Mouse (Mus musculus) liver, embryonic 11.5 days (tissue): Measurements from ENCODE around the gene Asic2. TPM values are rescaled to one million over a fixed set of nuclear protein-coding genes. Genes with fewer than 3 reads are reported as not detected.

Source experiments
- ATAC-seq: fragments of 200-750 bp; cut with Nextera tagmentation; replicated peaks from 2 replicates; pipeline ENCODE4 v1.8.0; 2017; ENCODE audit warnings: moderate number of reproducible peaks, mild to moderate bottlenecking, moderate TSS enrichment, moderate library complexity; ENCODE audit not compliant: low FRiP score
- DNase-seq: peaks from one replicate; pipeline ENCODE4 v3.0.0-alpha.2; 2017; ENCODE audit warnings: low spot score
- H3K27ac ChIP-seq: fragments of 300-500 bp; sonication (generic); 2 replicates; pipeline ENCODE4 v1.5.1; 2014; ENCODE audit warnings: mild to moderate bottlenecking, low read depth, low read length, control low read depth
- H3K27me3 ChIP-seq: fragments of 300-500 bp; sonication (generic); replicated peaks from 2 replicates; pipeline ENCODE4 v1.6.1; 2014; ENCODE audit warnings: low read length, mixed read lengths; ENCODE audit not compliant: control insufficient read depth, insufficient read depth
- H3K36me3 ChIP-seq: fragments of 300-500 bp; sonication (generic); 2 replicates; pipeline ENCODE4 v1.6.1; 2014; ENCODE audit warnings: mild to moderate bottlenecking, low read length, moderate library complexity, mixed read lengths; ENCODE audit not compliant: control insufficient read depth, insufficient read depth
- H3K4me1 ChIP-seq: fragments of 300-500 bp; sonication (generic); replicated peaks from 2 replicates; pipeline ENCODE4 v1.6.1; 2014; ENCODE audit warnings: low read length, mixed read lengths; ENCODE audit not compliant: control insufficient read depth, insufficient read depth
- H3K4me2 ChIP-seq: fragments of 300-500 bp; sonication (generic); 2 replicates; pipeline ENCODE4 v1.6.1; 2014; ENCODE audit warnings: mild to moderate bottlenecking, control low read depth, moderate library complexity
- H3K4me3 ChIP-seq: fragments of 300-500 bp; sonication (generic); 2 replicates; pipeline ENCODE4 v1.5.1; 2014; ENCODE audit warnings: low read depth, low read length, control low read depth
- H3K9ac ChIP-seq: fragments of 300-500 bp; sonication (generic); 2 replicates; pipeline ENCODE4 v1.6.1; 2014; ENCODE audit warnings: low read depth, low read length, control low read depth
- H3K9me3 ChIP-seq: fragments of 300-500 bp; sonication (generic); 2 replicates; pipeline ENCODE4 v1.6.1; 2016; ENCODE audit warnings: low read length, inconsistent platforms, mixed read lengths; ENCODE audit not compliant: control insufficient read depth
- WGBS: fragments of 180-500 bp; shearing (Covaris S2); extraction: QIAGEN DNeasy Blood & Tissue Kit; methylation state at CpG from one replicate; pipeline ENCODE4 v1.1.7; 2014; 5-methylcytosine and 5-hydroxymethylcytosine counted together
- polyA plus RNA-seq: library from polyadenylated mRNA; unstranded; fragments of >200 nt; fragmentation: Nextera tagmentation; extraction: Ambion mirVana; gene quantifications from 2 replicates; pipeline ENCODE4 v1.2.1, GENCODE M21; 2014

Gene Asic2
- polyA plus RNA-seq, 1 experiment from 2014 or later: 0.27 TPM

GRCm38 (mm10) chr11:81135141-81135540 lies 833.1 kb downstream of the Asic2 start:
- no peaks in the 10 kb centered on the region for H3K27me3 ChIP-seq
- H3K36me3 ChIP-seq: no peaks in the 10 kb centered on the region
- H3K4me3 ChIP-seq: no peak overlapping the region
- H3K4me2 ChIP-seq: no peak overlapping the region
- no peaks in the 10 kb centered on the region for H3K4me1 ChIP-seq
- no peaks in the 10 kb centered on the region for H3K9me3 ChIP-seq
- ATAC-seq (no peak), DNase-seq (no peak)
- H3K27ac ChIP-seq: no peak overlapping the region
- H3K9ac ChIP-seq: no peak overlapping the region
- 66% methylated on average over 4 of the region's 4 CpGs for WGBS

GRCm38 (mm10) chr11:81133950-81134349 lies 834.3 kb downstream of the Asic2 start:
- H3K27ac ChIP-seq: no peak overlapping the region
- no peak overlapping the region for H3K4me3 ChIP-seq
- ATAC-seq: no peak
- H3K4me1 ChIP-seq: no peaks in the 10 kb centered on the region
- WGBS: 17% methylated on average over 5 of the region's 5 CpGs
- no peaks in the 10 kb centered on the region for H3K27me3 ChIP-seq
- no peak for DNase-seq
- no peaks in the 10 kb centered on the region for H3K9me3 ChIP-seq
- H3K36me3 ChIP-seq: no peaks in the 10 kb centered on the region
- no peak overlapping the region for H3K9ac ChIP-seq
- H3K4me2 ChIP-seq: no peak overlapping the region

- 76% methylated on average over 7 of the region's 7 CpGs for WGBS
- ATAC-seq (no peak), DNase-seq (no peak)
- Histone ChIP-seq H3K4me3 (no peak overlapping the region), H3K4me2 (no peak overlapping the region), H3K36me3 (no peaks in the 10 kb centered on the region), H3K27ac (no peak overlapping the region), H3K27me3 (no peaks in the 10 kb centered on the region), H3K9me3 (no peaks in the 10 kb centered on the region), H3K4me1 (no peaks in the 10 kb centered on the region), H3K9ac (no peak overlapping the region)
Observed at GRCm38 (mm10) chr11:81132669-81133068, 835.6 kb downstream of the Asic2 start.

- H3K36me3 ChIP-seq: no peaks in the 10 kb centered on the region
- 86% methylated on average over 6 of the region's 6 CpGs for WGBS
- H3K9me3 ChIP-seq: no peaks in the 10 kb centered on the region
- ATAC-seq (no peak), DNase-seq (no peak)
- no peaks in the 10 kb centered on the region for H3K27me3 ChIP-seq
- H3K9ac ChIP-seq: no peak overlapping the region
- H3K4me2 ChIP-seq: no peak overlapping the region
- no peak overlapping the region for H3K4me3 ChIP-seq
- no peaks in the 10 kb centered on the region for H3K4me1 ChIP-seq
- no peak overlapping the region for H3K27ac ChIP-seq
Observed at GRCm38 (mm10) chr11:81124363-81124762, 843.9 kb downstream of the Asic2 start.

- Histone ChIP-seq H3K27me3 (no peaks in the 10 kb centered on the region), H3K36me3 (no peaks in the 10 kb centered on the region), H3K4me3 (no peak overlapping the region), H3K9me3 (no peaks in the 10 kb centered on the region), H3K9ac (no peak overlapping the region), H3K4me2 (no peak overlapping the region), H3K27ac (no peak overlapping the region), H3K4me1 (no peaks in the 10 kb centered on the region)
- no peak for DNase-seq
- ATAC-seq: no peak
- 63% methylated on average over 8 of the region's 8 CpGs for WGBS
Observed at GRCm38 (mm10) chr11:81120024-81120576, 848.2 kb downstream of the Asic2 start.

GRCm38 (mm10) chr11:81118055-81118454 lies 850.2 kb downstream of the Asic2 start:
- Histone ChIP-seq H3K36me3 (no peaks in the 10 kb centered on the region), H3K9ac (no peak overlapping the region), H3K4me2 (no peak overlapping the region), H3K27me3 (no peaks in the 10 kb centered on the region), H3K4me1 (no peaks in the 10 kb centered on the region), H3K4me3 (no peak overlapping the region), H3K9me3 (no peaks in the 10 kb centered on the region), H3K27ac (no peak overlapping the region)
- WGBS: 64% methylated on average over 7 of the region's 7 CpGs
- ATAC-seq (no peak), DNase-seq (no peak)

GRCm38 (mm10) chr11:81115666-81116065 lies 852.6 kb downstream of the Asic2 start:
- no peak overlapping the region for H3K9ac ChIP-seq
- H3K4me2 ChIP-seq: no peak overlapping the region
- H3K4me1 ChIP-seq: no peaks in the 10 kb centered on the region
- no peaks in the 10 kb centered on the region for H3K36me3 ChIP-seq
- no peak overlapping the region for H3K4me3 ChIP-seq
- DNase-seq: peak; percentile 52
- WGBS: 35% methylated on average over 9 of the region's 9 CpGs
- H3K9me3 ChIP-seq: no peaks in the 10 kb centered on the region
- no peaks in the 10 kb centered on the region for H3K27me3 ChIP-seq
- no peak for ATAC-seq
- H3K27ac ChIP-seq: no peak overlapping the region

DNA sequence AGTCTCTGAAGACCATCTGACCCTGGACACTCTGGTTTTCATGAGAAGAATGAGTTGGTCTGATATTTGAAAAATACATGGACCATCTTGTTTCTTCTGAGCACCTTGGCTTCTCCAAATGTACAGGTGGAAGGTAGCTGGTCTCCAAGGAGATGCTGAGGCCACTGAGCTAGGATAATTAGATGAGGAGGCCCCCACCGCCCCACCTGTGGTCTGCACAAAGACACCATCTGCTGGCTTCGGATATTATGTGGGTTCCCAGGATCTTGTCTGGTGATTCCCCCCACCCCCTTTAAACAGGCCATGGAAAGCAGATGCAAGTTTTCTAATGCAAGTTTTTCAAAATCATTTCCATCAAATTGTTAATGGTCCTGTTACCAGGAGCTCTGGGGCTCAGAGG lies 856.6 kb downstream of the Asic2 start:
- H3K4me1 ChIP-seq: no peaks in the 10 kb centered on the region
- no peak for ATAC-seq
- no peaks in the 10 kb centered on the region for H3K27me3 ChIP-seq
- no peak overlapping the region for H3K27ac ChIP-seq
- 77% methylated on average over 2 of the region's 2 CpGs for WGBS
- no peak overlapping the region for H3K4me3 ChIP-seq
- no peak overlapping the region for H3K4me2 ChIP-seq
- no peaks in the 10 kb centered on the region for H3K36me3 ChIP-seq
- no peak overlapping the region for H3K9ac ChIP-seq
- H3K9me3 ChIP-seq: no peaks in the 10 kb centered on the region
- no peak for DNase-seq

DNA sequence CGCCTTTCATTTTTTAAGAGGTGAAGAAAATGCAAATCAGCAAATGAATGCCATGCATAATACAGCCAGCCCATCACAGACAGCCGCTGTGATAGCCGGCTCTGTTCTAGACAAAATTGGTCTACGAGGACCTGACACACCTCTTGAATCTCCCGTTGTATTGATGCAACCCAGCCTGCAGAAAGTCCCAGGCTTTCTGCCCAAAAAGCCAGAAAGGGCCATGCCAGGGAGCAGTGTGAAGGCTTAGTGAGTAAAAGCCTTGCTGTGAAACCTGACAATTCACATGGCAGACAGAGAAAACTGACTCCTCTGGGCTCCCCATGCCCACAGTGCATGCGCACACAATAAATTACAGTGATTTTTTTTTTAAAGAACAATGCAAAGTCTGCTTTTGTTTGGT lies 858.2 kb downstream of the Asic2 start:
- DNase-seq (no peak), ATAC-seq (no peak)
- H3K27ac ChIP-seq: no peak overlapping the region
- no peaks in the 10 kb centered on the region for H3K27me3 ChIP-seq
- no peaks in the 10 kb centered on the region for H3K9me3 ChIP-seq
- no peaks in the 10 kb centered on the region for H3K36me3 ChIP-seq
- H3K9ac ChIP-seq: no peak overlapping the region
- H3K4me2 ChIP-seq: no peak overlapping the region
- WGBS: 78% methylated on average over 6 of the region's 6 CpGs
- H3K4me1 ChIP-seq: no peaks in the 10 kb centered on the region
- no peak overlapping the region for H3K4me3 ChIP-seq
